Mouse (Mus musculus) neutrophil, adult 59 days (primary cell): ENCODE measurements around the gene Cpt1c. TPM values are rescaled to one million over a fixed set of nuclear protein-coding genes. Genes with fewer than 3 reads are reported as not detected.

Experiments
- total RNA-seq, 2 experiments: library from RNA; stranded (reverse); gene quantifications; 1 replicate in 1 of 2; 2 replicates in 1 of 2; pipeline ENCODE4 v1.2.4; 2023

Cpt1c gene
- under 1 TPM; 0.33 to 0.53 TPM for total RNA-seq

GRCm38 (mm10) chr7:44974383-44975116, at the start of gene Cpt1c:
Gene Cpt1c (minus strand): TSS chr7:44974851.

GRCm38 (mm10) chr7:45017242-45018061, 42.8 kb upstream of the Cpt1c start, which contains the start of gene Rras:
Gene Rras (plus strand): TSS chr7:45017961.

GRCm38 (mm10) chr7:45015957-45016612, 41.4 kb upstream of the Cpt1c start, which contains the start of gene Scaf1:
Gene Scaf1 (minus strand): TSS chr7:45016363.

DNA sequence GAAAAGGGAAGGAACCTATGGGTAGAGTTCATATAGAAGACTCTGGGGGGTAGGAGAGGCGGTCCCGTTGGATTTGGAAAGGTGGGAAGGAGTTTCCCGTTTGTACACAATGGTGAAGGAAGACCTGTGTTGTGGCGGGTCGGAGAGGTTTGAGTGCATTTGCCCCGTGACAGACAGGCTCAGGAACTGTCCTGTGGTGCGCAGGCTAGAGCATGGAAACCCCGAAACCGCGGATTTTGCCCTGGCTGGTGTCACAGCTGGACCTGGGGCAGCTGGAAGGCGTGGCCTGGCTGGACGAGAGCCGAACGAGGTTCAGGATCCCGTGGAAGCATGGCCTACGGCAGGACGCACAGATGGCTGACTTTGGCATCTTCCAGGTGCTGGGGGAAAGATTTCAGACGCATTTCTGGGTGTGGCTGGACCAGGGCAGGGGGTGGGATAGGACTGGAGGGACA, 23.9 kb upstream of the Cpt1c start, which contains the start of gene Bcl2l12:
Gene Bcl2l12, minus strand, starts transcription at position 212 of the 455 bp plus-strand sequence.

DNA sequence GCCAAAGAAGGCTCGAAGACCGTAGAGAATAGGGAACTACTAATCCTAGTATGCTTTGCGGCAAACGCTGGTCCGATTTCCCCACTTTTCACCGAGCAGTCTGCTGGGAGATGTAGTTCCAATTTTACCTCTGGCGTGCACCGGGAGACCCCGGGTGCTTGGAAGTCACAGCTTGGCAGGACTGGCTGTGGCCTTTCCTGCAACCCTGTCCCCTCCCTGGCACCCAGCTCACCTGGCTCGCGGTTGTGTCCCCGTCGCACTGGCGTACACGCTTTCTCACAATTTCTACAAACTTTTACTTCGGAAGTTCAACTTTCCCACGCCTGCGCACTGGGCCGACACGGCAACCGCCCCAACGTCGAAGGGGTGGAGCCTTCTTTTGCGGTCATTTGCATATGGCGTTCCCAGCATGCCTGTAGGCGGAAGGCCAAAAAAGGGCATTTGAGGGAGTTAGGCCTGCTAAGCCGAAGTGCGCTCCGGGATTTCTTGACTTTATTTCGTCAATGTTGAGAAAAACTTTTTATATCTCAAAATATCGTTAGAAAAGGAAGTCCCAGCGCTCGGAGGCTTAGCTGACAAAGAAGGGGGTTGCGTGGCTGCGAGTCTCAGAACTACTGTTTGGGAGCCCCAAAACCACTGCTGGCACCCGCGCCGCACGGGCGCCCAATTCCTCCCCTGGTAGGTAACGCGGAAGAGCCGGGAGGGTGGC, 22.7 kb upstream of the Cpt1c start, which contains the start of gene Irf3:
Gene Irf3, plus strand, starts transcription at position 418 of the 709 bp plus-strand sequence.

DNA sequence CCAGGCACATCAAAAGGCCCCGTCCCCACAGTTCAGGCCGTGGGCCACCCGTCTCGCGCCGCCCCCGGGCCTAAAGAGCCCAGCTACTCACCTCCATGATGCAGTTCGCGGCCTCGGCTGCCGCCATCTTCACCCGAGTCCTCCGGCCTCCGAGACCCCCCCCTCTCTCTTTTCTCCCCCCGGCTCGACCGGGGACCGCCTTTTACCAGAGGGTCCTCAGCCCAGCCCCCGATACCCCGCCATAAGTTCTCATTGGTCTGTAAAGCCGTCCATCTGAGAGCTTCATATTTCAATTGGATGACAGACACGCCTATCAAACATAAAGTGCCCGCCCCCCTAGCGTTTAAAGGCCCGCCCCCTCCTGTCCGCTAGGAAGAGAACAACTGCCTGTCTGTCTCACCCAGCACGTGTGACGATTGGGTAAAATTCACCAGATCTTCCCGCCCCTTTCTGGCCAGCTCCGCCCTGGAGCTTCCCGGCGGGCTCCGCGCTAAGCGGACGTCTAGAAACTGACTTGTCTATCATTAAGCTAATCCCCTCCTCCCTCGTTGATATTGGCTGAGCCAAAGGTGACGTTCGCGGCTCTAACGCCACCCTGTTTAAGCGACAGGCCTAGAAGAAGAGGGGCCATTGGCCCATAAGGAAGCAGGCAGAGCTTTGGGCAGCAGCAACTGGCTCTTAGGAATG, 11.7 kb upstream of the Cpt1c start, which contains the start of gene Prmt1:
Gene Prmt1, minus strand, starts transcription at position 377 of the 687 bp plus-strand sequence.

DNA sequence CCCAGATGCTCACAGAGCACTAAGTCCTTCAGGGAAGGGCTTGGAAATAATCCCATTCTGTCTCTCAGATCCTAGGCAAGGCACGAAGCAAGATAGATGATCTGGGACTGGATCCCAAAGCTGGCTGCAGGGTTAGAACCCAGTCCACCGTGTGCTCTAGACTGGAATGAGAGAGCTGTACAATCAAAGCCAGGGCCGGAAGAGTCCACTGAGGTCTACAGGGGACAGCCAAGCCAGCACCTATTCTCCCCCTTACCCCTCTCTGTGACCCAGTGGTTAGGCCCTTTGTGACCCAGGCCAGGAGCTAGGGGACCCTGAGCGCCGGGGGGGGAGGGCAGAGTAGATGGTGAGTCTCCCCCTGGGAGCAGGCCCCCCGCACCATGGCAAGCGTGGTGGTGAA, 31.7 kb downstream of the Cpt1c start, which contains the start of gene Tsks:
Gene Tsks, plus strand, starts transcription at position 301 of the 400 bp plus-strand sequence.

GRCm38 (mm10) chr7:44929204-44930151, 45.2 kb downstream of the Cpt1c start, which contains the start of gene Ap2a1:
Gene Ap2a1 (minus strand): TSS chr7:44929496.

Other genes with a start within 250 kb of the Cpt1c start
- 10 to 100 TPM; 49.1 to 59.2 TPM for gene Vrk3, start 226.4 kb downstream of the Cpt1c start, total RNA-seq
- 1 to 10 TPM; 1.0 to 1.7 TPM for gene Zfp473, start 223.8 kb downstream of the Cpt1c start, total RNA-seq
- 10 to 100 TPM; 50.3 to 52.5 TPM for gene Nup62, start 158.8 kb downstream of the Cpt1c start, total RNA-seq
- gene Il4i1, start 158.5 kb downstream of the Cpt1c start, total RNA-seq = 1 to 10 TPM in 1 of 2 experiments, under 1 TPM in 1; 0.64 to 1.8 TPM
- gene Atf5, start 158.2 kb downstream of the Cpt1c start, total RNA-seq = 1 to 10 TPM; 4.9 to 6.0 TPM
- gene Akt1s1, start 125.9 kb downstream of the Cpt1c start, total RNA-seq = 10 to 100 TPM; 14.1 to 15.2 TPM
- gene Tbc1d17, start 125.8 kb downstream of the Cpt1c start, total RNA-seq = 10 to 100 TPM; 32.1 to 45.3 TPM
- gene Pnkp, start 117.7 kb downstream of the Cpt1c start, total RNA-seq = 100 to 1,000 TPM; 390 to 443 TPM
- 10 to 100 TPM; 32.3 to 33.9 TPM for gene Ptov1, start 105.1 kb downstream of the Cpt1c start, total RNA-seq
- 10 to 100 TPM; 36.9 to 38.1 TPM for gene Med25, start 82.1 kb downstream of the Cpt1c start, total RNA-seq
- 1 to 10 TPM; 4.6 to 6.1 TPM for gene Fuz, start 78.8 kb downstream of the Cpt1c start, total RNA-seq
- gene Ap2a1, start 45.4 kb downstream of the Cpt1c start, total RNA-seq = 10 to 100 TPM; 61.7 to 69.2 TPM
- gene Tsks, start 31.6 kb downstream of the Cpt1c start, total RNA-seq = not detected
- gene Prmt1, start 11.7 kb upstream of the Cpt1c start, total RNA-seq = 10 to 100 TPM; 79.2 to 80.4 TPM
- 10 to 100 TPM; 55.8 to 60.1 TPM for gene Irf3, start 22.8 kb upstream of the Cpt1c start, total RNA-seq
- 10 to 100 TPM in 1 of 2 experiments, 1 to 10 TPM in 1; 9.3 to 14.3 TPM for gene Bcl2l12, start 23.9 kb upstream of the Cpt1c start, total RNA-seq
- 10 to 100 TPM; 57.7 to 58.5 TPM for gene Scaf1, start 41.5 kb upstream of the Cpt1c start, total RNA-seq
- 10 to 100 TPM; 13.6 to 16.8 TPM for gene Rras, start 43.1 kb upstream of the Cpt1c start, total RNA-seq
- 10 to 100 TPM; 22.7 to 23.8 TPM for gene Prr12, start 78.0 kb upstream of the Cpt1c start, total RNA-seq
- 10 to 100 TPM; 31.4 to 34.3 TPM for gene Nosip, start 87.6 kb upstream of the Cpt1c start, total RNA-seq
- gene Prrg2, start 87.8 kb upstream of the Cpt1c start, total RNA-seq = 10 to 100 TPM; 14.5 to 15.6 TPM
- gene Rcn3, start 117.4 kb upstream of the Cpt1c start, total RNA-seq = 1 to 10 TPM in 1 of 2 experiments, under 1 TPM in 1; 0.79 to 2.8 TPM
- gene Fcgrt, start 129.0 kb upstream of the Cpt1c start, total RNA-seq = 10 to 100 TPM; 15.6 to 23.0 TPM
- gene Rps11, start 149.6 kb upstream of the Cpt1c start, total RNA-seq = 1,000 to 10,000 TPM in 1 of 2 experiments, 100 to 1,000 TPM in 1; 885 to 1,040 TPM
- 1,000 to 10,000 TPM; 1,010 to 1,095 TPM for gene Rpl13a, start 153.9 kb upstream of the Cpt1c start, total RNA-seq
- gene Gm45713, start 161.4 kb upstream of the Cpt1c start, total RNA-seq = not detected
- gene Flt3l, start 161.6 kb upstream of the Cpt1c start, total RNA-seq = 10 to 100 TPM; 23.6 to 24.1 TPM
- gene Pih1d1, start 179.5 kb upstream of the Cpt1c start, total RNA-seq = 10 to 100 TPM; 40.2 to 48.4 TPM
- gene Aldh16a1, start 179.7 kb upstream of the Cpt1c start, total RNA-seq = 100 to 1,000 TPM in 1 of 2 experiments, 10 to 100 TPM in 1; 79.9 to 118 TPM
- gene Slc17a7, start 189.1 kb upstream of the Cpt1c start, total RNA-seq = not detected
- not detected for gene Gfy, start 204.7 kb upstream of the Cpt1c start, total RNA-seq
- not detected for gene Pth2, start 206.1 kb upstream of the Cpt1c start, total RNA-seq
- under 1 TPM in 1 of 2 experiments, not detected in 1; 0.20 TPM for gene Ccdc155, start 230.0 kb upstream of the Cpt1c start, total RNA-seq
- under 1 TPM; 0.58 to 0.95 TPM for gene Dkkl1, start 237.3 kb upstream of the Cpt1c start, total RNA-seq
- gene Tead2, start 240.9 kb upstream of the Cpt1c start, total RNA-seq = not detected